Comparison of ENCODE assay signal across 11 mouse cellular contexts in the genomic region with DNA sequence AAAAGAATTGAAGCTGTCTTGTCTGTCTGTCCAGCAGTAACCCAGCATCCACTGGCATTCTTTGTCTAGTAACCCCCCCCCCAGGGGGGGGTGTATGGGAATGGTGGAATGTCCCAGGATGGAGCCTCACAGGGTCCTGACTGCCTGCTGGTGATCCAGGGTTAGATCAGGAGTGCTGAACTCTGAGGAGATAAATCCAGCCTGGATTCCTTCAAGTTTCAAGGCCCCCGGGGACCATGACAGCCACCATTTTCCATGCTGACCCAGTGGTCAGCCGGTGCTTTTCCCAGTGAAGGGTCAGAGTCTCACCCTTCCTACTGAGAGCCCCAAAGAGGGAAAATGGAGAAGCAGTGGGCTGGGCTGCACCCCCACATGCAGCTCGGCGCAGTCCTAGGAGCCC. TPM values are rescaled to one million over a fixed set of nuclear protein-coding genes. Genes with fewer than 3 reads are reported as not detected.
A peak's percentile ranks its signal among the peaks of the same experiment; 100 is the strongest.
DNase-seq lines count a peak whose midpoint lies in the region; ATAC-seq and TF ChIP-seq lines count a peak whose summit lies in the region.
"Had no signal": no experiment of that assay in that cellular context is flagged by ENCODE, and none has a peak within 500 bp of the region (broad histone marks: within the 10 kb centered on the region; RNA-seq: fewer than 3 reads in every experiment).

No protein-coding gene starts in this region.

- H3K27me3 ChIP-seq in heart, embryonic 10.5 days (ENCODE audit: insufficient read depth, poor library complexity, severe bottlenecking): peaks cover 37% of the 10 kb centered on the region
- H3K27me3 ChIP-seq in kidney, postnatal 0 days (ENCODE audit: insufficient read depth, low read length): no peaks in the 10 kb centered on the region
- peaks cover 86% of the 10 kb centered on the region for H3K27me3 ChIP-seq in embryonic facial prominence, embryonic 10.5 days (replicated peaks; ENCODE audit: low read depth, poor library complexity, severe bottlenecking)
- peaks cover 13% of the 10 kb centered on the region for H3K27me3 ChIP-seq in limb, embryonic 11.5 days (ENCODE audit: control insufficient read depth, insufficient read depth, low read length)
- H3K27me3 ChIP-seq: intestine, embryonic 15.5 days had no signal

- H3K9ac ChIP-seq in kidney, postnatal 0 days (ENCODE audit: low read depth, low read length): no peak overlapping the region
- 0 out of 2 replicates have a peak overlapping the region, but pooled peaks have one; percentile 27 for H3K9ac ChIP-seq in limb, embryonic 11.5 days (ENCODE audit: low read length)
- H3K9ac ChIP-seq: intestine, embryonic 15.5 days had no signal

- no peak for DNase-seq in heart, embryonic 10.5 days (ENCODE audit: low spot score)
- DNase-seq in heart, postnatal 25 days (ENCODE audit: low spot score): no peak
- no peak for DNase-seq in kidney, postnatal 0 days (ENCODE audit: low spot score)
- no peak for DNase-seq in kidney, adult 9 months
- DNase-seq in embryonic facial prominence, embryonic 10.5 days (ENCODE audit: low spot score): no peak
- DNase-seq in limb, embryonic 11.5 days (ENCODE audit: low spot score): no peak
- no peak for DNase-seq in cerebellum, postnatal 14 days
- DNase-seq: cerebellum, adult 11-12 months had no signal

- peaks cover 77% of the 10 kb centered on the region for H3K4me1 ChIP-seq in heart, embryonic 10.5 days
- H3K4me1 ChIP-seq in kidney, postnatal 0 days (replicated peaks; ENCODE audit: insufficient read depth, low read length): peaks cover 37% of the 10 kb centered on the region
- peaks cover 80% of the 10 kb centered on the region for H3K4me1 ChIP-seq in embryonic facial prominence, embryonic 10.5 days
- peaks cover 36% of the 10 kb centered on the region for H3K4me1 ChIP-seq in limb, embryonic 11.5 days (ENCODE audit: control insufficient read depth, insufficient read depth, low read length)

- no peak for TF ChIP-seq CTCF in kidney, postnatal 0 days (IDR thresholded peaks at IDR 0.05; ENCODE audit: low read depth)

- peaks cover 44% of the 10 kb centered on the region for H3K36me3 ChIP-seq in heart, embryonic 10.5 days
- 0 out of 2 replicates have a peak, but pooled peaks cover 8% of the 10 kb centered on the region for H3K36me3 ChIP-seq in kidney, postnatal 0 days (ENCODE audit: insufficient read depth, low read length)
- H3K36me3 ChIP-seq in embryonic facial prominence, embryonic 10.5 days (replicated peaks): peaks cover 33% of the 10 kb centered on the region
- H3K36me3 ChIP-seq in limb, embryonic 11.5 days (ENCODE audit: control insufficient read depth, insufficient read depth, low read length): no peaks in the 10 kb centered on the region; the same call in 1 of the 2 replicates
- H3K36me3 ChIP-seq: intestine, embryonic 15.5 days had no signal

- 52% methylated on average over 4 of the region's 4 CpGs for WGBS in heart, embryonic 10.5 days
- WGBS in kidney, postnatal 0 days: 35% methylated on average over 4 of the region's 4 CpGs
- 63% methylated on average over 4 of the region's 4 CpGs for WGBS in embryonic facial prominence, embryonic 10.5 days
- WGBS in limb, embryonic 11.5 days: 58% methylated on average over 4 of the region's 4 CpGs

- peak overlapping the region; percentile 54 for H3K4me2 ChIP-seq in kidney, postnatal 0 days (ENCODE audit: low read length)
- H3K4me2 ChIP-seq in limb, embryonic 11.5 days (ENCODE audit: low read depth, severe bottlenecking): no peak overlapping the region

- peak overlapping the region; percentile 78; the same call in 1 of the 2 replicates for H3K27ac ChIP-seq in heart, embryonic 10.5 days
- H3K27ac ChIP-seq in kidney, postnatal 0 days: 0 out of 2 replicates have a peak overlapping the region, but pooled peaks have one; percentile 88
- H3K27ac ChIP-seq in embryonic facial prominence, embryonic 10.5 days (replicated peaks): peak overlapping the region; percentile 79; the same call in 1 of the 2 replicates
- H3K27ac ChIP-seq in limb, embryonic 11.5 days (replicated peaks; ENCODE audit: low read depth, low read length): no peak overlapping the region
- H3K27ac ChIP-seq: intestine, embryonic 15.5 days had no signal

- H3K4me3 ChIP-seq in heart, embryonic 10.5 days: peak overlapping the region; percentile 58
- H3K4me3 ChIP-seq in kidney, postnatal 0 days (replicated peaks; ENCODE audit: low read depth, low read length): no peak overlapping the region
- peak overlapping the region; percentile 56 for H3K4me3 ChIP-seq in embryonic facial prominence, embryonic 10.5 days
- no peak overlapping the region for H3K4me3 ChIP-seq in limb, embryonic 11.5 days (ENCODE audit: low read depth, low read length)

- no peak; the same call in 1 of the 2 replicates for ATAC-seq in kidney, postnatal 0 days (replicated peaks; ENCODE audit: low FRiP score, low read depth)
- ATAC-seq in limb, embryonic 11.5 days (ENCODE audit: insufficient number of reproducible peaks, low FRiP score, low TSS enrichment, low read depth): no peak
- no peak for ATAC-seq in monocyte, adult 5-6 weeks (replicated peaks; ENCODE audit: insufficient number of reproducible peaks, low FRiP score, low TSS enrichment, poor library complexity, severe bottlenecking)

- H3K9me3 ChIP-seq in heart, embryonic 10.5 days: no peaks in the 10 kb centered on the region
- H3K9me3 ChIP-seq in kidney, postnatal 0 days (replicated peaks; ENCODE audit: low read length): no peaks in the 10 kb centered on the region
- H3K9me3 ChIP-seq in embryonic facial prominence, embryonic 10.5 days: no peaks in the 10 kb centered on the region
- no peaks in the 10 kb centered on the region for H3K9me3 ChIP-seq in limb, embryonic 11.5 days (ENCODE audit: control insufficient read depth, low read length)
- H3K9me3 ChIP-seq: intestine, embryonic 15.5 days had no signal

- intact Hi-C loops in heart, postnatal 25 days (cut with DNase I): loop anchor here (5.0 kb wide), 1 partner anchor 45 kb away; no protein-coding TSS in a partner anchor

RNA-seq across cellular contexts. Expression of gene Myl3, which starts 9.8 kb away (rescaled TPM):
- polyA plus RNA-seq in heart, embryonic 10.5 days (2016; fragmentation: Nextera tagmentation; extraction: Ambion mirVana): 1,835 and 3,713 TPM in 2 replicates
- total RNA-seq in heart, postnatal 25 days (2021): over 10,000 TPM; 11,742 to 12,072 TPM
- 1.1 and 1.5 TPM in 2 replicates for polyA plus RNA-seq in kidney, postnatal 0 days (2015; fragmentation: Nextera tagmentation; extraction: Ambion mirVana)
- polyA plus RNA-seq in embryonic facial prominence, embryonic 10.5 days (2016; fragmentation: Nextera tagmentation; extraction: Ambion mirVana): 0.86 and 4.4 TPM in 2 replicates
- 0.26 and 1.8 TPM in 2 replicates for polyA plus RNA-seq in limb, embryonic 11.5 days (2014; fragmentation: Nextera tagmentation; extraction: Ambion mirVana)
- 0.49 TPM in 1 of 3 replicates, not detected in the others for total RNA-seq in monocyte, adult 5-6 weeks (2017)
- total RNA-seq: left cerebral cortex, adult 18-20 months had no signal

RNA-seq across cellular contexts. Expression of gene Pth1r, which starts 15.1 kb away (rescaled TPM):
- polyA plus RNA-seq in heart, embryonic 10.5 days (2016; fragmentation: Nextera tagmentation; extraction: Ambion mirVana): 41.3 and 49.7 TPM in 2 replicates
- total RNA-seq in heart, postnatal 25 days (2021): 1 to 10 TPM; 7.6 to 7.9 TPM
- polyA plus RNA-seq in kidney, postnatal 0 days (2015; fragmentation: Nextera tagmentation; extraction: Ambion mirVana): 179 and 192 TPM in 2 replicates
- 39.2 and 46.3 TPM in 2 replicates for polyA plus RNA-seq in embryonic facial prominence, embryonic 10.5 days (2016; fragmentation: Nextera tagmentation; extraction: Ambion mirVana)
- polyA plus RNA-seq in limb, embryonic 11.5 days (2014; fragmentation: Nextera tagmentation; extraction: Ambion mirVana): 30.1 and 37.3 TPM in 2 replicates
- total RNA-seq in monocyte, adult 5-6 weeks (2017): 1.1 TPM in 1 of 3 replicates, not detected in the others

Comparison
In these comparisons a context has a peak if more than half of its experiments do, and no peak if none do; other contexts are left out.
1. H3K4me3 ChIP-seq: peak in heart, embryonic 10.5 days (single experiment) and embryonic facial prominence, embryonic 10.5 days (single experiment); none in kidney, postnatal 0 days (single experiment) and limb, embryonic 11.5 days (single experiment).
2. RNA of gene Myl3, which starts 9.8 kb away (polyA plus RNA-seq): 1,835 to 3,713 TPM in heart, embryonic 10.5 days; 0.26 to 1.8 TPM in limb, embryonic 11.5 days, 1.1 to 1.5 TPM in kidney, postnatal 0 days and 0.86 to 4.4 TPM in embryonic facial prominence, embryonic 10.5 days; every median in the first group is over 100 times any median in the second.